Mouse (Mus musculus) right cerebral cortex, postnatal 10 days (tissue): Measurements from ENCODE around the gene Itih4.

ENCODE experiments used
- DNase-seq, 2 experiments: peaks; one replicate each; pipeline ENCODE4 v3.0.0; 2021; ENCODE audit warnings: low spot score in 2 of 2

The Itih4 gene

GRCm38 (mm10) chr14:30878958-30879571, 7.2 kb upstream of the Itih4 start, which contains the start of gene Mustn1:
Gene Mustn1 (plus strand): TSS chr14:30879200.
- DNase-seq = peak in 1 of 2 experiments; percentile 56

DNA sequence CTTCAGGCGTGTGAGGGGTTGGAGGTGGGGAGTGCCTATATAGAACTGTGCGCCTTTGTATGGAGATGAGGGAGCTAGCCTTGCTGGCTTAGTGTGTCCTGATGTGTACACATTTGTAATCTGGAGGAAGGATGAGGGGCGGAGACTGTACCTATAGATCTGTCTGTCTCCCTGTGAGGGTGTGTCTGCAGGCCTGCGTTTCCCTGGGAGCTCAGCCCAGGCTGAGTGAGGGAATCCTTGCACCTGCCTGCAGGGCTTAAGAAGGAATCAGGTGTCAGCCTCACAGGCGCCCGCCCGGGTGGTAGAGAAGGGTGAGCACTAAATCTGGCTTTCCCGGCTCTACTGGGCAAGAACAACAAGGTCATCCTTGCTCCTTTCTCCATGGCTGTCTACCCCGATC, 6.5 kb upstream of the Itih4 start:
- DNase-seq = no peak

DNA sequence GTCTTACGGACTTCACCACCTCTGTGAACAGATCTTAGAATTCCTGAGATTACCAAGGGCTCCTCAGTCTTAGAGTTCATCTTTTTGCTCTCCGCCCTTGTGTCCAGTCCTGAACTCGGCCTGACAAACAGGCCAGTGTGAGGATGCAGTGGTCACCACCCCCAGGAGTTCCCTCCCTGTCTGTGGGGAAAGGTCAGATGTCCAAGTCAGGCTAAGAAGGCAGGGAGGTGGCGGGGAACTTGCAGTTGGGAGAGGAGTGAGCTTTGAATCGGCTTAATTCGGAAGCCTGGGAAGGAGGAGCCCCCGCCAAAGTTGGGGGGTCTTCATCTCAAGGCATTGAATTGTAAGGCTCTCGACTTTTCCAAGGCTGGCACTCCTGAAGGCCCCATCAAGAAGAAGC, 6.0 kb upstream of the Itih4 start:
- DNase-seq = no peak

- DNase-seq = peak in 1 of 2 experiments; percentile 70
Observed at GRCm38 (mm10) chr14:30880811-30881717, 5.2 kb upstream of the Itih4 start.

GRCm38 (mm10) chr14:30881718-30882108, 4.6 kb upstream of the Itih4 start:
- no peak for DNase-seq

DNA sequence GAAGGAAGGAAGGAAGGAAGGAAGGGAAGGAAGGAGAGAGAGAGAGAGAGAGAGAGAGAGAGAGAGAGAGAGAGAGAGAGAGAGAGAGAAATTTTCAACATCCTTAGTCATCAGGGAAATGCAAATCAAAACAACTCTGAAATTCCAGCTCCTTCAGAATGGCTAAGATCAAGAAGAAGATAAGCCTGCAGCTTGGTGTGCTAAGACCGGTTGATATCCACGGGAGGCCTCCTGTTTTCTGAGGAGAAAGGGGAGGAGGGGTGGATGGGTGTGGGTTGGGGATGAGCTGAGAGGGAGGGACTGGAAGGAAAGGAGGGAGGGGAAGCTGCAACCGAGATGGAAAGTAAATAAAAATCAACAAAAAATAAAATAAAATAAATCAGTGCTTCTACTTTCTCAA, 978 bp upstream of the Itih4 start:
- no peak for DNase-seq

GRCm38 (mm10) chr14:30888271-30888732, 2.0 kb downstream of the Itih4 start:
- no peak for DNase-seq

DNA sequence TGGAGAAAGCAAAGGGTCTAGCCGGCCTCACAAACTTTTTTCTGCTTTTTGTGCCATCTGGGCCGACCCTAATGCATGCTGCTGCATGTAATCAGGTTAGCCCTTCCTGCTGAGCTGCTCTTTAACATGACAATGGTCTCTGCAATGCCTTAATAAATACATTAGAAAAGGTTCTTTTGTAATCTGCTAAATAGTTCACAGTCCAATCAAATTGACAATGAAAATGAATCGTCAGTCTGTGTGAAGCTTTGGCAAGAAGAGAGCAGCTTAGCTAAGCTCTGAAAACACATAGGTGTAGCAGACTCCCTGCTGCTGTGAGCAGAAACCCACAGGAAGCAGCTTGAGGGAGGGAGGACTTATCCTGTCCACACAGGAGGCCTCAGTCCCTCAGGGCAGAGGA, 13.7 kb downstream of the Itih4 start:
- DNase-seq = no peak

GRCm38 (mm10) chr14:30902628-30903027, 16.4 kb downstream of the Itih4 start:
- DNase-seq = no peak

DNA sequence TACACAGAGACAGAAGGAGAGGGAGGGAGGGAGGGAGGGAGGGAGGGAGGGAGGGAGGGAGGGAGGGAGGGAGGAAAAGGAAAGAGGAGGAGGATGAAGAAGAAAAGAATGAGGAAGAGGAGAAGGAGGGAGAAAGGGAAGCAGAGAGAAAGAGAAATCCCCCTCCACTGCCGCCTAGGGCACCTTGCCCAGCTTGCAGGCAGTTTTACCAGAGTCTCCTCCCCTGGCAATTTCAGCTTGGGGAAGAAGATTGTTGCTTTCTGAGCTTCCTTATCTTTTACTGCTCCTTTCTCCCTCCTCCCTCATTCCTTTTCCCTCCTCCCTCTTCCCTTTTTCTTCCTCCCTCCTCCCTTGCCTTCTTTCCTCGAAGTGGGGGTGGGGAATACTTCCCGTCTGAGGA, 16.8 kb downstream of the Itih4 start:
- no peak for DNase-seq

- DNase-seq = no peak
Observed at GRCm38 (mm10) chr14:30904307-30904706, 18.0 kb downstream of the Itih4 start.

GRCm38 (mm10) chr14:30906001-30906400, 19.7 kb downstream of the Itih4 start:
- DNase-seq = no peak

- no peak for DNase-seq
Observed at GRCm38 (mm10) chr14:30907814-30908265, 21.6 kb downstream of the Itih4 start.

DNA sequence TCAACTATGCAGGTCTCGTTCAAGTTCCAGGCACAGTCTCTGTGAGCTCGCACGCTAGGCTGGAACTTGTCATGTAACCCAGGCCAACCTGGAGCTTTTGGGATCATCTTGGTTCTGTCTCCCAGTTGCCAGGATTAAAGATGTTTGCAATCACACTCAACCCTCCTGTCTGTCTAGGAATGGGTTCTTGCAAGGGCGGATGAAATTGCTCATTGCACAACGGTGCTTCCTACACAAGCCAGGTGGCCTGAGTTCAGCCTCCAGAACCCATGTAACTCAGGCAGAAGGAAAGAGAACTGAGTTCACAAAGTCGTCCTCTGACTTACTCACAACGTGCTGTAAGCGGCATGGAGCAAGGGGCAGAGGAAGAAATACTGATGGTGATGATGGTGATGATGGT, 24.9 kb downstream of the Itih4 start:
- DNase-seq = no peak

GRCm38 (mm10) chr14:30912641-30913040, 26.4 kb downstream of the Itih4 start:
- DNase-seq = no peak

DNA sequence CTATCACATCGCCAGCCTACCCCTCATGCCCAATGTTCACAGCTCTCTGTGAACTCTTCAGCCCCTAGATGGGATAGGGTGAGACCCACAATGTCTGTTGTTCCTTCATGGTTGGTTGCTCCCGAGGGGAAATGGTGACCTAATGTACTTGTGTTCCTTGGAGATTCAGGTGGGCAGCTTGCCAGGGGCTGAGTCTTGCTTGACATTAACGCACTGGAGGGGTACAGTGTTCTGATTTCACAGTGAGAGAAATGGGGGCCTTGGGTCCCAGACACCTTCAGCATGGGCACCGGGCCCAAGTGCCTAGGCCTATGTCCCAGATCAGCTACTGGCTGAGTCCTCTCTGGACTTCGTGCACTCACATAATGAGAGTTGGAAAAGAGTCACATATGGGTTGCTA, 27.1 kb downstream of the Itih4 start:
- no peak for DNase-seq

GRCm38 (mm10) chr14:30916516-30916915, 30.2 kb downstream of the Itih4 start:
- no peak for DNase-seq

DNA sequence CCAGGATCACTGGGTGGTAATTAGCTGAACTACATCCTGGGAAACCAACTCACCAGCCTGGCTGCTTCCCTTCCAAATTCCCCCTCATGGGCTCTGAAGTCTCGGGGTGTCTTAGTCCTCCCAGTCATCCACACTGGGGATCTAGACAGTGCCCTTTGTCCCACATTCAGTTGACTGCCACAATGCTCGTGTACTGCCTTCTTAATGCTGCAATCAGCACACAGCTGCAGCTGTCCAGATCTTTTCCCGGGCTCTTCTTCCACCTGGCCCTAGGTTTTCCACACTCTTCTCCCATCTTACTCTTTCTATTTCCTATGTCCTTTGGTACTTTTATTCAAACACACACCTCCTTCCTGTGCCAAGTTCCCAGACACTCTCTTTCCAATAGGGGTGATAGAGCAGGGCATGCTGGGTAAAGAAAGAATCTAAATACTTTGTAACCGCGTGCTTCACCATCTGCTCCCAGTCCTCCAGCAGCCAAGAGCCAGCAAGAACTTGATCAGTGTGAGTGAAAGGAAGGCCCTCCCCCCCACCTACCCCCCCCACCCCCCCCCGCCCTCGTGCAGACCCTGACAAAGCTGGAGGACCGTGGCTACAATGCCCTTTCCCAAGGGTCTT, 35.9 kb downstream of the Itih4 start:
- peak in 1 of 2 experiments; percentile 45 for DNase-seq

DNA sequence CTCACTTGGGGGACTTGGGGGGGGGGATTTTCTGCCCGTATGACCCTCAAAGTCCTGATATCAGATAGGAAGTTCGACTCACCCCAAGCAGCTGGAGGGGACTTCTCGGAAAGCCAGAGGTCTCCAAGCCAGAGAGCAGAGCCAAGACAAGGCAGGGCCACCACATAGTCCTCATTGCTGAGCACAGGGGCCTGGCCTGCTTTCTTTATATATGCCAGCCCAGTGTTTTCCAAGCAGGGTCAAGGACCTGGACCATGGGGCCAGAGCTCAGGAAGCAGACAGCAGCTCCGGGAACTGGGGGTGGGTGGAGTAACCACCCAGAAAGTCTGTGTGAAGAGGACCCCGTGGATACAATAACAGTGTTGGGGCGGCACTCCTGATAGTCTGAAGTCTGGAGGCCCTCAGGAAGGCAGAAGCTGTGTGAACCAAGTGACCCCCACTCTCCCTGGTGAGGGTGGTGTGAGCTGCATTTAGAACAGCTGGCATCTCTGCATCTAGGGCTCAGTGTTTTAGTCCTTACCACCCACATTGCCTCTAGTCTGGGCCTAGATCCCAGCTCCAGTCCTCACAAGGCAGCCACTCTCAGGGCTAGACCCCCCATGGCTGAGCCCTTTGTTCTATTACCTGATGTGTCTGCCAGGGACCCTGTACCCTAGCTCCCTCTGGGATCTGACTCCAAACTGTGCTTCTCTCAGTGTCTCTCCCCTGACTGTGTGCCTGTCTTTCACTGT, 37.3 kb downstream of the Itih4 start, which contains the start of gene Itih3:
Gene Itih3 (minus strand): TSS at position 386 of the 731 bp plus-strand sequence.
- DNase-seq = peak; percentile 62 to 76

DNA sequence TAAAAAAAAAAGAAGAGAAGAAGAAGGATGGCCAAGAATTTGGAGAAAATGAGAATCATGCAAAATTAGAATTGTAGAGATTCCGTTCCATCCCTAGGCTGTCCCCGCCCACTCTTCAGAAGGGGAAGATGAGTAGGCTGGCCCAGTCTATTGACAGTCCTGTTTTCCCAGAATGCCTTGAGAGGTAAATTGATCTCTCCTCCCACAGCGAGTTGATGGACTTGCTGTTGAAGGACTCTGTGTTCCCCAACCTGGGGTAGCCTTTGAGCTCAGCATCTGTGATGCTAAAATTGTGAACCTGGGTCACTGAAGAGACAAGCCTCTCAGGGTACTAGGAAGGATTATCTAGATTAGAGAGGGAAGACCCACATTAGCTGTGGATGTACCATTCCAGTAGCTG, 39.2 kb downstream of the Itih4 start:
- DNase-seq = no peak

- DNase-seq = no peak
Observed at GRCm38 (mm10) chr14:30930386-30930785, 44.1 kb downstream of the Itih4 start.

GRCm38 (mm10) chr14:30933351-30933750, 47.1 kb downstream of the Itih4 start:
- no peak for DNase-seq
